Mouse (Mus musculus): Measurements from ENCODE around the gene Efnb1. TPM values are rescaled to one million over a fixed set of nuclear protein-coding genes. Genes with fewer than 3 reads are reported as not detected.

The Efnb1 gene
- total RNA-seq, 2 experiments from 2014 or later, result 14.7 to 14.8 TPM

Other genes starting within 250 kb of the Efnb1 start
- gene Ophn1, start 245.1 kb upstream of the Efnb1 start, total RNA-seq (2021), result 10 to 100 TPM; 35.7 to 43.9 TPM
- gene Yipf6, start 199.8 kb upstream of the Efnb1 start, total RNA-seq (2021), result 10 to 100 TPM; 37.0 to 37.4 TPM
- gene Stard8, start 132.9 kb upstream of the Efnb1 start, total RNA-seq (2021), result 1 to 10 TPM; 8.3 to 9.4 TPM

All from left cerebral cortex, postnatal 10 days (tissue).